Mouse (Mus musculus) limb, embryonic 15.5 days (tissue): Measurements from ENCODE around the gene Thada. TPM values are rescaled to one million over a fixed set of nuclear protein-coding genes. Genes with fewer than 3 reads are reported as not detected.

Experiments used
- ATAC-seq: fragments of 200-750 bp; cut with Nextera tagmentation; 2 replicates; pipeline ENCODE4 v1.8.0; 2017; ENCODE audit warnings: low read depth, moderate TSS enrichment; ENCODE audit not compliant: insufficient number of reproducible peaks, low FRiP score, low TSS enrichment
- H3K27ac ChIP-seq: fragments of 300-500 bp; sonication (generic); 2 replicates; pipeline ENCODE4 v1.5.1; 2015; ENCODE audit warnings: moderate library complexity, mild to moderate bottlenecking, inconsistent platforms
- H3K27me3 ChIP-seq: fragments of 300-500 bp; sonication (generic); 2 replicates; pipeline ENCODE4 v1.6.1; 2015; ENCODE audit warnings: inconsistent platforms
- H3K36me3 ChIP-seq: fragments of 300-500 bp; sonication (generic); 2 replicates; pipeline ENCODE4 v1.6.1; 2015; ENCODE audit warnings: inconsistent platforms
- H3K4me1 ChIP-seq: fragments of 300-500 bp; sonication (generic); 2 replicates; pipeline ENCODE4 v1.6.1; 2015; ENCODE audit warnings: inconsistent platforms
- H3K4me2 ChIP-seq: fragments of 300-500 bp; sonication (generic); 2 replicates; pipeline ENCODE4 v1.6.1; 2015; ENCODE audit warnings: mild to moderate bottlenecking, inconsistent platforms
- H3K4me3 ChIP-seq: fragments of 300-500 bp; sonication (generic); 2 replicates; pipeline ENCODE4 v1.5.1; 2015; ENCODE audit warnings: mild to moderate bottlenecking, inconsistent platforms
- H3K9ac ChIP-seq: fragments of 300-500 bp; sonication (generic); 2 replicates; pipeline ENCODE4 v1.6.1; 2015; ENCODE audit warnings: inconsistent platforms
- H3K9me3 ChIP-seq: fragments of 300-500 bp; sonication (generic); 2 replicates; pipeline ENCODE4 v1.6.1; 2016; ENCODE audit warnings: inconsistent platforms
- WGBS: fragments of 180-500 bp; shearing (Covaris S2); methylation state at CpG from one replicate; pipeline ENCODE4 v1.1.7; 2015; 5-methylcytosine and 5-hydroxymethylcytosine counted together
- polyA plus RNA-seq: library from polyadenylated mRNA; unstranded; fragments of >200 nt; fragmentation: Nextera tagmentation; extraction: Ambion mirVana; gene quantifications from 2 replicates; pipeline ENCODE4 v1.2.1, GENCODE M21; 2015

Gene Thada
- polyA plus RNA-seq, 1 experiment from 2014 or later: 7.2 TPM

GRCm38 (mm10) chr17:84147183-84148108 lies 318.6 kb downstream of the Thada start:
- H3K4me3 ChIP-seq: no peak overlapping the region
- H3K9me3 ChIP-seq: no peaks in the 10 kb centered on the region
- no peak overlapping the region for H3K27ac ChIP-seq
- no peaks in the 10 kb centered on the region for H3K36me3 ChIP-seq
- H3K9ac ChIP-seq: no peak overlapping the region
- WGBS: 73% methylated on average over 11 of the region's 11 CpGs
- no peak overlapping the region for H3K4me2 ChIP-seq
- ATAC-seq: no peak
- H3K4me1 ChIP-seq: peaks cover 78% of the 10 kb centered on the region
- H3K27me3 ChIP-seq: no peaks in the 10 kb centered on the region

- 63% methylated on average over 7 of the region's 7 CpGs for WGBS
- peaks cover 79% of the 10 kb centered on the region for H3K4me1 ChIP-seq
- H3K9me3 ChIP-seq: no peaks in the 10 kb centered on the region
- no peaks in the 10 kb centered on the region for H3K36me3 ChIP-seq
- H3K9ac ChIP-seq: no peak overlapping the region
- H3K27ac ChIP-seq: peak overlapping the region; percentile 70
- no peak for ATAC-seq
- H3K4me3 ChIP-seq: no peak overlapping the region
- H3K4me2 ChIP-seq: no peak overlapping the region
- no peaks in the 10 kb centered on the region for H3K27me3 ChIP-seq
Observed at GRCm38 (mm10) chr17:84146458-84147182, 319.4 kb downstream of the Thada start.

- H3K27me3 ChIP-seq: no peaks in the 10 kb centered on the region
- no peak for ATAC-seq
- H3K4me3 ChIP-seq: no peak overlapping the region
- no peaks in the 10 kb centered on the region for H3K36me3 ChIP-seq
- no peak overlapping the region for H3K4me2 ChIP-seq
- H3K4me1 ChIP-seq: peaks cover 81% of the 10 kb centered on the region
- no peaks in the 10 kb centered on the region for H3K9me3 ChIP-seq
- peak overlapping the region; percentile 70 for H3K27ac ChIP-seq
- 23% methylated on average over 10 of the region's 10 CpGs for WGBS
- H3K9ac ChIP-seq: no peak overlapping the region
Observed at GRCm38 (mm10) chr17:84145826-84146287, 320.1 kb downstream of the Thada start.

- WGBS: 78% methylated on average over 5 of the region's 5 CpGs
- Histone ChIP-seq H3K9ac (no peak overlapping the region), H3K27ac (peak overlapping the region; percentile 70; the same call in 1 of the 2 replicates), H3K4me2 (no peak overlapping the region), H3K4me1 (peaks cover 86% of the 10 kb centered on the region), H3K27me3 (no peaks in the 10 kb centered on the region), H3K36me3 (no peaks in the 10 kb centered on the region), H3K4me3 (no peak overlapping the region), H3K9me3 (no peaks in the 10 kb centered on the region)
- no peak for ATAC-seq
Observed at GRCm38 (mm10) chr17:84144762-84145599, 321.0 kb downstream of the Thada start.

- Histone ChIP-seq H3K27me3 (no peaks in the 10 kb centered on the region), H3K27ac (0 out of 2 replicates have a peak overlapping the region, but pooled peaks have one; percentile 64), H3K9me3 (no peaks in the 10 kb centered on the region), H3K9ac (no peak overlapping the region), H3K4me1 (peaks cover 78% of the 10 kb centered on the region), H3K36me3 (no peaks in the 10 kb centered on the region), H3K4me2 (no peak overlapping the region), H3K4me3 (no peak overlapping the region)
- WGBS: 88% methylated on average over 3 of the region's 3 CpGs
- no peak for ATAC-seq
Observed at GRCm38 (mm10) chr17:84144130-84144529, 321.9 kb downstream of the Thada start.

- Histone ChIP-seq H3K36me3 (no peaks in the 10 kb centered on the region), H3K9me3 (no peaks in the 10 kb centered on the region), H3K9ac (no peak overlapping the region), H3K4me2 (no peak overlapping the region), H3K4me1 (peaks cover 70% of the 10 kb centered on the region), H3K27me3 (no peaks in the 10 kb centered on the region), H3K4me3 (no peak overlapping the region), H3K27ac (peak overlapping the region; percentile 64)
- peak; percentile 82 for ATAC-seq
- WGBS: 31% methylated on average over 12 of the region's 12 CpGs
Observed at GRCm38 (mm10) chr17:84143219-84143844, 322.7 kb downstream of the Thada start.

GRCm38 (mm10) chr17:84141691-84142090 lies 324.3 kb downstream of the Thada start:
- Histone ChIP-seq H3K9ac (no peak overlapping the region), H3K9me3 (no peaks in the 10 kb centered on the region), H3K27ac (peak overlapping the region; percentile 47; the same call in 1 of the 2 replicates), H3K27me3 (no peaks in the 10 kb centered on the region), H3K4me2 (no peak overlapping the region), H3K4me1 (peaks cover 63% of the 10 kb centered on the region), H3K36me3 (no peaks in the 10 kb centered on the region), H3K4me3 (no peak overlapping the region)
- 71% methylated on average over 6 of the region's 6 CpGs for WGBS
- ATAC-seq: no peak

- no peaks in the 10 kb centered on the region for H3K27me3 ChIP-seq
- peaks cover 57% of the 10 kb centered on the region for H3K4me1 ChIP-seq
- no peaks in the 10 kb centered on the region for H3K9me3 ChIP-seq
- no peak for ATAC-seq
- WGBS: 76% methylated on average over 10 of the region's 10 CpGs
- H3K36me3 ChIP-seq: no peaks in the 10 kb centered on the region
- no peak overlapping the region for H3K4me2 ChIP-seq
- no peak overlapping the region for H3K9ac ChIP-seq
- peak overlapping the region; percentile 47; the same call in 1 of the 2 replicates for H3K27ac ChIP-seq
- no peak overlapping the region for H3K4me3 ChIP-seq
Observed at GRCm38 (mm10) chr17:84140822-84141507, 325.0 kb downstream of the Thada start.
